Mouse (Mus musculus) mesoderm, embryonic 11.5 days (tissue): ENCODE results near the gene Iqcf6.
"Not testable (repeated sequence)": the region's sequence is repeated elsewhere in the genome, so short reads cannot be mapped to it uniquely, and the experiment has no call there.

Experiments used
- DNase-seq: peaks from one replicate; pipeline ENCODE4 v3.0.0-alpha.2; 2012; ENCODE audit warnings: low read depth, low spot score

The Iqcf6 gene

DNA sequence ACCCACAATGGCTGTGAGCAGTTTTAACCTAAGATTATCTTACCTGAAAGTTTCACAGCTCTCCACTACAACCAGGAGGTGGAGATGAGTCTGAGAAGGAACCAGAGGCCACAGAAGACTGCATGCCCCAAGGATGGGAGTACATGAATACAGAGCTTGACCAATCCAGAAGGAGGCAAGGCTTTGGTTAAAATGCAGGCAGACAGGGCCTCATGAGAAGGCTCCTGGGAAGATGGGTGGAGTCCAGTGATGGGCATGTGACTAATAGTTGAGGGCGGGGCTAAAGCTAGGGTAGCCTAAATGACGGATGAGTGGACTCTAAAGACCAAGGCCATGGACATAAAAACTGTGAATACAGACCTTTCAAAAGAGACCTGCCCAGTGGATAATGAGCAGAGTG is at the start of gene Iqcf6:
TSS of gene Iqcf6 (plus strand) at position 301 of the 400 bp plus-strand sequence.
- no peak for DNase-seq

GRCm38 (mm10) chr9:106580016-106580415 is 46.4 kb upstream of the Iqcf6 start:
- DNase-seq, result no peak

DNA sequence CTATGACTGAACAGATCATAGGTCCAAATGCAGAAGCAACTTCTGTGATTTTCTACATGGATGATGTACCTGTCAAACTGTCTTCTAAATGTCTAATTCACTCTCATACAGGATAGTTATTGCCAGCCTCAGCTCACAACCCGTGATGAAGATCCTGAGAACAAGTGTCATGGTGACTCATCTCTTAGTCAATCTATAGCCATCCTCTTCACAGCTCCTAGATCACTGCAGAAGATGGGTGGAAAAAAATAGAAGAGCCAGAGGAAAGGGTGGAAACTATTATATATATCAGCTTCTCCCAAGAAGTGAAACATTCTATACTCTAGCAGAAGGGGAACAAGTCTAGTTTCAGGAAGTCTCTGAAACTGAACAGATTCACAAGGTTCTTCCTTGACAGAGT is 43.8 kb upstream of the Iqcf6 start:
- DNase-seq, result no peak

GRCm38 (mm10) chr9:106592158-106592557 is 34.2 kb upstream of the Iqcf6 start:
- no peak for DNase-seq

DNA sequence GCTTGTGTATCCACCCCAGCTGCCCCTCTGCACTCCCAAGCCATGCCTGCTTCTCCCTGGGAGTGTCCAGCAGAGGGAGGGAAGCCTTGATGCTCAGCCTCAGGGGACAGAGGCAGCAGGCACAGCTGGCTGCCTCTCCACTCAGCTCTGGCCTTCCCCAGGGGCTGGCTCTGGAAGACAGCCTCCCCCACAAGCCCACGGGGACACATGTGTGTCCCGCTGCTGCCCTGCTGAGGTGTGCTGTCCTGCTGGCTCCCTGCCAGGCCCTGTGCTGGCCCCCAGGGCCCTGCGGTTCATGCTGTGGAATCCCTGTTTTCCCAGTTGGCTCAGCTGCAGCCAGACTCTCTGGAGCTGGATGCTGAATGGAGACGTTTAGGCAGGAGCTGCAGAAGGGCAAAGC is 31.0 kb upstream of the Iqcf6 start:
- DNase-seq, result not testable (repeated sequence)

DNA sequence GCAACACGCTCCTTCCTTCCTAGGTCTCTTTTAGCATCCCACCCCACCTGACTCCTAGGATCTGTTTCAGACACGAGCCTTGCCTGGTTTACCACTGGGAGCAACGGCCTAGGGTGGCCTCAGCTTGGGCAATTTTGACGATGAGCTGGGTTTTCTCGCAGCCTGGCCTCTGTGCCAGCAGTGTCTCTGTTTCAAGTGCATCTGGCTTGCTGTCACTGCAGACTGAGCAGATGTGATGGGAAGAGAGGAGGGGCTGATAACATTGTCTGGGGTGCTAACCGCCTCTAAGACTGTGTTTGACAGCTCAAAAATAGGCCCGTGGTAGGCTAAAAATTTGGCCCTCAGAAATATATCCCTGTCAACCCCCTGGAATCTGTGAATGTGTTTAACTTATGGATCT is 30.5 kb upstream of the Iqcf6 start:
- DNase-seq, result no peak

GRCm38 (mm10) chr9:106598466-106598865 is 27.9 kb upstream of the Iqcf6 start:
- no peak for DNase-seq

GRCm38 (mm10) chr9:106600546-106600945 is 25.8 kb upstream of the Iqcf6 start:
- peak; percentile 65 for DNase-seq

DNA sequence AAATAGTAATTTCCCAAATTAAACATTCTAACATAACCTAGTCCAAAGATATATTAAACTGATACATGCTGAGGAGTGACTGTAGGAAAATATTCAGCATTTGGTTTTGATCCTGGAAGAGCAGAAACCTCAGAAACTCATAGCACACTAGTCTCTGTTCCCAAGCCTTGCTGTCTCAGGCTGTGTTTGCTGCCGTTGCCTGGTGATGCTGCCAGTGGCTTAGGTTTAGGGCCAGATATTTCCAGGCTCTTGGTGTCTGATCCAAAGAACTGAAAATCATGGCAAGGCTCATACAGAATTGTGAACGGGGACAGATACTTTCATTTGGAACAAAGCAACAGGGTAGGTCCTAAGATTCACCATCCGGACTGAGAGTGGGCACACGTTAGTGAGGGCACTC is 15.7 kb upstream of the Iqcf6 start:
- no peak for DNase-seq

- DNase-seq, result no peak
Measured at GRCm38 (mm10) chr9:106613951-106614350, 12.4 kb upstream of the Iqcf6 start.

GRCm38 (mm10) chr9:106614616-106615015 is 11.8 kb upstream of the Iqcf6 start:
- DNase-seq, result no peak

DNA sequence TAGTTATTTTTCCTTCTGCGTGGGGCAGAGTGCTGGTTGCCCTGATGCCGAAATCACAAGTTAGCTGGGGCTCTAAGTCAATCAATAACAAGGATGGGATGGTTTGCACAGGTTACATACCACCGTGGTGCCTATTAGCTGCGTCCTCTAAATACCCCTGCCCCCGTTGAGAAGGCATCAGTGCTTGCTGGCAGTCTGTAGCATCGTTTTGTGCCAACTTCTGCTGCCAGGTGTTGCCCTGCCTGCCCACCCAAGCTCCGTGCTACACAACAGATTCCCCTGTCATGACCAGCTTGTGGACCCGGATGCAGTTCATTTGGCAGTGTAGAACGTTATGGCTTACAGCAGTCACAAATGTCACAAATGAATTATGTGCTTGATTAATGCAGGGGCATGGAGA is 10.1 kb upstream of the Iqcf6 start:
- no peak for DNase-seq

DNA sequence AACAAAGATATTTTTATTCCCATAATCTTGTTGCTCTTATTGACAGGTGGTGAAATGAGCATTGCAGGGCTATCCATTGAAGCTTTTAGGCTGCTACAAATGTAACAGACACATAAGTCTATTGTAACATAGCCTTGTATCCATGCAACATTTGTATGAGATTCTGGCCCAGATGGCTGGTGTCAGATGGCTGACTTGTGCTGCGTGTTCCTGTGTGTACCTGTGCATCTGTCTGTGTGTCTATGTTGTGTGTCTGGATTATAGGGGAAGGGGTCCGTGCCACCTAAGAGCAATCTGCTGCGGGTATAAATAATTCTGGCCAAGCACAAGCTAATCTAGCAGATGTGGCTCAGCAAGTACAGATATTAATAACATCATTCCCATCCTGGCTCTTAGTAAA is 8.9 kb upstream of the Iqcf6 start:
- no peak for DNase-seq

- peak; percentile 6 for DNase-seq
Measured at GRCm38 (mm10) chr9:106627796-106628195, 1.4 kb downstream of the Iqcf6 start.

GRCm38 (mm10) chr9:106632185-106632584 is 5.8 kb downstream of the Iqcf6 start:
- no peak for DNase-seq

- DNase-seq, result no peak
Measured at GRCm38 (mm10) chr9:106638154-106638553, 11.8 kb downstream of the Iqcf6 start.

GRCm38 (mm10) chr9:106641346-106641745 is 15.0 kb downstream of the Iqcf6 start:
- no peak for DNase-seq

GRCm38 (mm10) chr9:106643128-106643527 is 16.7 kb downstream of the Iqcf6 start:
- DNase-seq, result peak; percentile 88

DNA sequence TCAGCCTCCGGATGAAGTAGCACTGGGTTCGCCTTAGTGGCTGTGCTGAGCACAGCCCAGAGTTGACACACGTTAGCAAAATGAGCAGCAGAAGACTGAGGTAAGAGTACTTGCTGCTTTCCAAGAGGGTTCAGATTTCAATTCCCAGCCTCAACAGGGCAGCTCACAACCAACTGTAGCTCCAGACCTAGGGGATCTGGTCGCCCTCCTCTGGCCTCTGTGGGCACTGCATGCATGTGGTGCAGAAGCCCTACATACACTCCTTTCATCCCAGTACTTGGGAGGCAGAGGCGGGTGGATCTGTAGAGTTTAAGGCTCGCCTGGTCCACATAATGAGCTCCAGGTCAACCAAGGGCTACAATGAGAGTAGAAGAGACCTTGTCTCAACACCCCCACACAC is 17.4 kb downstream of the Iqcf6 start:
- peak; percentile 37 for DNase-seq

- no peak for DNase-seq
Measured at GRCm38 (mm10) chr9:106645684-106646271, 19.4 kb downstream of the Iqcf6 start.

- no peak for DNase-seq
Measured at GRCm38 (mm10) chr9:106647226-106647625, 20.8 kb downstream of the Iqcf6 start.

GRCm38 (mm10) chr9:106652720-106653119 is 26.3 kb downstream of the Iqcf6 start:
- no peak for DNase-seq

DNA sequence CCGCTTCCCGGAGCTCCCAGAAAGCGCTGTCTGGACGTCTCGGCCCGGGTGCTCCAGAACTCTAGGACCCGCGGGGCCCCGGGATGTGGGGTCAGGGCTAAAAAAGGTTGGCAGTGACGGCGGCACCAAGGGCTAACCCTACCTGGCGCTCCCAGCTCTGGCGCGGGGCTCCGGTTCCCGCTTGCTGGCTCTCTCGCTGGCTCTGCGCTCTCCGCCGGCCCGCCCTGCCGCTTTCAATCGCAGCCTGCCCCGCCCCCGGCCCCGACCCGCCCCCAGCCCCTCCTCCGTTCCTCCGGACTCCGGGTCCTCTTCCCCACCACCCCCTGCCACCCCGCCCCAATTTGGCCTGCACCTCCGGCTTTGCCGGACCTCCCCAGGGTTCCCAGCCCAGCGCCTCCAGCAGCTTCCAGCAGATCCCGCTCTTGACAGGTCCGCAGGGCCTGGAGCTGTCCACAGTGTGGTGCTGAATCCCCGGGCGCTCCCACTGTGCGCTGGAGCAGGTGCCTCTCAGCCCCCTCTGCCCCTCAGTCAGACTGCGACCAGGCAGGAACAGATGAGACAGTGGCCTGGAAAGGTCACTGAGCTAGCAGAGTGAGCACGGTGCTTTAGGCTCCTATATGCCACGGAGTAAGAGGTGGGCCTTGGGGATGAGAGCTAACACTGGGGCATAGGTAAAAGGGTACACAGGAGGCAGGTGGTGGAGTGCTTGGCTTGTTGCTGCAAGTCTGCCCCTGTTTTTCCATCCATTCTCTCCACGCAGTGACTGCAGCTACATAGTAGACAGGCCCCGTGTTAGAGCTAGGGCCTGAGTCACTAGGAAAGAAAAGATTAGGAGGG is 29.7 kb downstream of the Iqcf6 start, which contains the start of gene Grm2:
TSS of gene Grm2 (minus strand) at position 199 of the 837 bp plus-strand sequence.
- DNase-seq, result peak; percentile 88
